Mouse (Mus musculus): ENCODE measurements around the gene Capn8. TPM values are rescaled to one million over a fixed set of nuclear protein-coding genes. Genes with fewer than 3 reads are reported as not detected.
A peak's percentile ranks its signal among the peaks of the same experiment; 100 is the strongest.

Gene Capn8
- polyA plus RNA-seq, 1 experiment from 2014 or later: not detected

GRCm38 (mm10) chr1:182560390-182561098, 4.3 kb upstream of the Capn8 start:
- no peak overlapping the region for H3K27ac ChIP-seq (replicated peaks; ENCODE audit: low read depth, low read length)
- H3K27me3 ChIP-seq (ENCODE audit: control insufficient read depth, insufficient read depth, low read length): no peaks in the 10 kb centered on the region
- DNase-seq (ENCODE audit: low spot score) (peak; percentile 76), ATAC-seq (replicated peaks; ENCODE audit: insufficient number of reproducible peaks, low FRiP score, low TSS enrichment, low read depth) (0 out of 2 replicates have a peak, but pooled peaks have one; percentile 30)
- no peaks in the 10 kb centered on the region for H3K9me3 ChIP-seq (replicated peaks; ENCODE audit: control insufficient read depth, low read length)
- no peak overlapping the region for H3K4me2 ChIP-seq (ENCODE audit: low read depth, low read length)
- H3K4me3 ChIP-seq (ENCODE audit: low read depth, low read length): no peak overlapping the region
- no peak overlapping the region for H3K9ac ChIP-seq (replicated peaks; ENCODE audit: low read length)
- H3K4me1 ChIP-seq (ENCODE audit: control insufficient read depth, insufficient read depth, low read length): no peaks in the 10 kb centered on the region
- 35% methylated on average over 3 of the region's 3 CpGs for WGBS
- H3K36me3 ChIP-seq (replicated peaks; ENCODE audit: control insufficient read depth, insufficient read depth, low read depth, low read length): no peaks in the 10 kb centered on the region

GRCm38 (mm10) chr1:182561945-182562514, 2.8 kb upstream of the Capn8 start:
- ATAC-seq (replicated peaks; ENCODE audit: insufficient number of reproducible peaks, low FRiP score, low TSS enrichment, low read depth) (no peak), DNase-seq (ENCODE audit: low spot score) (no peak)
- H3K9ac ChIP-seq (replicated peaks; ENCODE audit: low read length): no peak overlapping the region
- H3K27me3 ChIP-seq (ENCODE audit: control insufficient read depth, insufficient read depth, low read length): no peaks in the 10 kb centered on the region
- 72% methylated on average over 11 of the region's 11 CpGs for WGBS
- no peaks in the 10 kb centered on the region for H3K36me3 ChIP-seq (replicated peaks; ENCODE audit: control insufficient read depth, insufficient read depth, low read depth, low read length)
- H3K27ac ChIP-seq (replicated peaks; ENCODE audit: low read depth, low read length): no peak overlapping the region
- H3K4me3 ChIP-seq (ENCODE audit: low read depth, low read length): no peak overlapping the region
- no peak overlapping the region for H3K4me2 ChIP-seq (ENCODE audit: low read depth, low read length)
- no peaks in the 10 kb centered on the region for H3K9me3 ChIP-seq (replicated peaks; ENCODE audit: control insufficient read depth, low read length)
- H3K4me1 ChIP-seq (ENCODE audit: control insufficient read depth, insufficient read depth, low read length): no peaks in the 10 kb centered on the region

- Histone ChIP-seq H3K9me3 (replicated peaks; ENCODE audit: control insufficient read depth, low read length) (no peaks in the 10 kb centered on the region), H3K27ac (replicated peaks; ENCODE audit: low read depth, low read length) (no peak overlapping the region), H3K4me2 (ENCODE audit: low read depth, low read length) (no peak overlapping the region), H3K4me1 (ENCODE audit: control insufficient read depth, insufficient read depth, low read length) (no peaks in the 10 kb centered on the region), H3K9ac (replicated peaks; ENCODE audit: low read length) (no peak overlapping the region), H3K27me3 (ENCODE audit: control insufficient read depth, insufficient read depth, low read length) (no peaks in the 10 kb centered on the region), H3K36me3 (replicated peaks; ENCODE audit: control insufficient read depth, insufficient read depth, low read depth, low read length) (no peaks in the 10 kb centered on the region), H3K4me3 (ENCODE audit: low read depth, low read length) (no peak overlapping the region)
- no peak for ATAC-seq (replicated peaks; ENCODE audit: insufficient number of reproducible peaks, low FRiP score, low TSS enrichment, low read depth)
- 40% methylated on average over 16 of the region's 16 CpGs for WGBS
- DNase-seq (ENCODE audit: low spot score): peak; percentile 62
These were observed 2.0 kb upstream of the Capn8 start for GRCm38 (mm10) chr1:182562576-182563370.

- no peaks in the 10 kb centered on the region for H3K4me1 ChIP-seq (ENCODE audit: control insufficient read depth, insufficient read depth, low read length)
- no peaks in the 10 kb centered on the region for H3K27me3 ChIP-seq (ENCODE audit: control insufficient read depth, insufficient read depth, low read length)
- no peak overlapping the region for H3K9ac ChIP-seq (replicated peaks; ENCODE audit: low read length)
- H3K4me2 ChIP-seq (ENCODE audit: low read depth, low read length): no peak overlapping the region
- no peaks in the 10 kb centered on the region for H3K9me3 ChIP-seq (replicated peaks; ENCODE audit: control insufficient read depth, low read length)
- WGBS: 87% methylated on average over 6 of the region's 6 CpGs
- H3K36me3 ChIP-seq (replicated peaks; ENCODE audit: control insufficient read depth, insufficient read depth, low read depth, low read length): no peaks in the 10 kb centered on the region
- no peak overlapping the region for H3K4me3 ChIP-seq (ENCODE audit: low read depth, low read length)
- ATAC-seq (replicated peaks; ENCODE audit: insufficient number of reproducible peaks, low FRiP score, low TSS enrichment, low read depth): no peak
- H3K27ac ChIP-seq (replicated peaks; ENCODE audit: low read depth, low read length): no peak overlapping the region
- no peak for DNase-seq (ENCODE audit: low spot score)
These were observed 586 bp downstream of the Capn8 start for GRCm38 (mm10) chr1:182565351-182565835.

GRCm38 (mm10) chr1:182571148-182571547, 6.3 kb downstream of the Capn8 start:
- no peak for ATAC-seq (replicated peaks; ENCODE audit: insufficient number of reproducible peaks, low FRiP score, low TSS enrichment, low read depth)
- DNase-seq (ENCODE audit: low spot score): no peak
- 71% methylated on average over 3 of the region's 3 CpGs for WGBS
- H3K9ac ChIP-seq (replicated peaks; ENCODE audit: low read length): no peak overlapping the region
- no peaks in the 10 kb centered on the region; the same call in 1 of the 2 replicates for H3K4me1 ChIP-seq (ENCODE audit: control insufficient read depth, insufficient read depth, low read length)
- no peak overlapping the region for H3K4me2 ChIP-seq (ENCODE audit: low read depth, low read length)
- no peak overlapping the region for H3K27ac ChIP-seq (replicated peaks; ENCODE audit: low read depth, low read length)
- H3K36me3 ChIP-seq (replicated peaks; ENCODE audit: control insufficient read depth, insufficient read depth, low read depth, low read length): no peaks in the 10 kb centered on the region
- H3K27me3 ChIP-seq (ENCODE audit: control insufficient read depth, insufficient read depth, low read length): no peaks in the 10 kb centered on the region
- no peaks in the 10 kb centered on the region for H3K9me3 ChIP-seq (replicated peaks; ENCODE audit: control insufficient read depth, low read length)
- no peak overlapping the region for H3K4me3 ChIP-seq (ENCODE audit: low read depth, low read length)

- WGBS: 81% methylated on average over 11 of the region's 11 CpGs
- no peak overlapping the region for H3K27ac ChIP-seq (replicated peaks; ENCODE audit: low read depth, low read length)
- H3K9ac ChIP-seq (replicated peaks; ENCODE audit: low read length): no peak overlapping the region
- H3K9me3 ChIP-seq (replicated peaks; ENCODE audit: control insufficient read depth, low read length): no peaks in the 10 kb centered on the region
- no peaks in the 10 kb centered on the region for H3K36me3 ChIP-seq (replicated peaks; ENCODE audit: control insufficient read depth, insufficient read depth, low read depth, low read length)
- ATAC-seq (replicated peaks; ENCODE audit: insufficient number of reproducible peaks, low FRiP score, low TSS enrichment, low read depth) (no peak), DNase-seq (ENCODE audit: low spot score) (no peak)
- H3K4me3 ChIP-seq (ENCODE audit: low read depth, low read length): no peak overlapping the region
- no peak overlapping the region for H3K4me2 ChIP-seq (ENCODE audit: low read depth, low read length)
- no peaks in the 10 kb centered on the region; the same call in 1 of the 2 replicates for H3K4me1 ChIP-seq (ENCODE audit: control insufficient read depth, insufficient read depth, low read length)
- H3K27me3 ChIP-seq (ENCODE audit: control insufficient read depth, insufficient read depth, low read length): no peaks in the 10 kb centered on the region
These were observed 7.2 kb downstream of the Capn8 start for GRCm38 (mm10) chr1:182571973-182572372.

- no peaks in the 10 kb centered on the region for H3K27me3 ChIP-seq (ENCODE audit: control insufficient read depth, insufficient read depth, low read length)
- no peak overlapping the region for H3K4me3 ChIP-seq (ENCODE audit: low read depth, low read length)
- 11% methylated on average over 8 of the region's 8 CpGs for WGBS
- H3K36me3 ChIP-seq (replicated peaks; ENCODE audit: control insufficient read depth, insufficient read depth, low read depth, low read length): no peaks in the 10 kb centered on the region
- H3K27ac ChIP-seq (replicated peaks; ENCODE audit: low read depth, low read length): no peak overlapping the region
- H3K9ac ChIP-seq (replicated peaks; ENCODE audit: low read length): no peak overlapping the region
- ATAC-seq (replicated peaks; ENCODE audit: insufficient number of reproducible peaks, low FRiP score, low TSS enrichment, low read depth) (0 out of 2 replicates have a peak, but pooled peaks have one; percentile 42), DNase-seq (ENCODE audit: low spot score) (peak; percentile 38)
- no peak overlapping the region for H3K4me2 ChIP-seq (ENCODE audit: low read depth, low read length)
- H3K9me3 ChIP-seq (replicated peaks; ENCODE audit: control insufficient read depth, low read length): no peaks in the 10 kb centered on the region
- no peaks in the 10 kb centered on the region; the same call in 1 of the 2 replicates for H3K4me1 ChIP-seq (ENCODE audit: control insufficient read depth, insufficient read depth, low read length)
These were observed 9.3 kb downstream of the Capn8 start for GRCm38 (mm10) chr1:182573856-182574665.

All from embryonic facial prominence, embryonic 11.5 days (tissue).